Mouse (Mus musculus): ENCODE results near the gene Gpatch3.
A peak's percentile ranks its signal among the peaks of the same experiment; 100 is the strongest.

Gene Gpatch3

GRCm38 (mm10) chr4:133584059-133584951, 9.8 kb downstream of the Gpatch3 start, which contains the start of gene Gpn2:
Gene Gpn2, plus strand, starts transcription at chr4:133584362.
- DNase-seq (ENCODE audit: low spot score) = peak; percentile 83

GRCm38 (mm10) chr4:133592570-133592969, 18.0 kb downstream of the Gpatch3 start:
- DNase-seq (ENCODE audit: low spot score) = peak; percentile 62

DNA sequence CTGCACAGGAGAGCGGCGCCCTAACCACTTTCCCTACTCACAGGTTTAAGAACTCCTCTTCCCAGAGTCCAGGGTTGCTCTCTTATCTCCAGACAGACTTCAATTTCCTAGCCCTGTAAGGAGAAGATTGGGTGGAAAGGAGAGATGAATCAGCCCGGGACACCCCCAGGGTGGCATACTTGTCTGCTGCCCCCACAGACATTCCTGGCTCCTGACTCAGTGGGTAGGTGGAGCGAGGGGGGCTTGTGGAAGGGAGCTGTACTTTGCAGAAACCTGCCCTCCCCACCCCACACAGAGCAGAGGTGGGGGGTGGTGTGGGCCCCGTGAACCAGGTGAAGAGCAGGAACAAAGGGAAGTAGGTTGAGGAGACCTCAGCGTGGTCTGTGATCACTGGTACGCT, 21.0 kb downstream of the Gpatch3 start:
- DNase-seq (ENCODE audit: low spot score) = no peak

DNA sequence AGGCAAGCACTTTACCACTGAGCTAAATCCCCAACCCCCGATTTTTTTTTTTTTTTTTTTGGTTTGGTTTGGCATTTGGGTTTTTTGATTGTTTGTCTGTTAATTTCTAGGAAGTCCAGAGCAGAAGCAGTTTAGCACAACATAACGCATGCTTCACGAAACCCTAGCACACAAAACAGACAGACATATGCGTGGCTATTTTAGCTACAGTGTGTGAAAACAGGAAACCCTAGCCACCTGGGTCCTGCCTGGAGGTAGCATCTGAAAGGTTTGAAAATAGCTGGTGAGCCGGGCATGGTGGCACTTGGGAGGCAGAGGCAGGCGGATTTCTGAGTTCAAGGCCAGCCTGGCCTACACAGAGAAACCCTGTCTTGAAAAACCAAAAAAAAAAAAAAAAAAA, 21.5 kb downstream of the Gpatch3 start:
- no peak for DNase-seq (ENCODE audit: low spot score)

DNA sequence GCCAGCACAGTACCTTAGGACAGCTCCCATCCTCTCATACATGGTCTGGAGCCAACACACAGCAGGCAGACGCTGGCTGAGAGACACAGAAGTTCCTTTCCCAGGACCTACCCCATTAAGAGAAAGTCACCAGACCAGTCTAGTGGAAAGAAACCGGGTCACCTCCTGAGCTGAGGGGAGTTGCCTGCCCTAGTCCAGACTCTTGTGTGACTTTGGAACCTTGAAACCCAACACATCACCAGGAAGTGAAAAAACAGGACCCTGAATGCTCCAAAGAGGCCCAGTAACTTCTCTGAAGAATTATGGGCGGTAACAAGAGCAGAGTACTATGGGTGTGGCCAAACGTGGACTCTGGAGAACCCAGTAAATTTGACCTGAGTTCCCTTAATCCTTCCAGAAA, 24.1 kb downstream of the Gpatch3 start:
- DNase-seq (ENCODE audit: low spot score) = no peak

- no peak for DNase-seq (ENCODE audit: low spot score)
Measured at GRCm38 (mm10) chr4:133599116-133599515, 24.6 kb downstream of the Gpatch3 start.

DNA sequence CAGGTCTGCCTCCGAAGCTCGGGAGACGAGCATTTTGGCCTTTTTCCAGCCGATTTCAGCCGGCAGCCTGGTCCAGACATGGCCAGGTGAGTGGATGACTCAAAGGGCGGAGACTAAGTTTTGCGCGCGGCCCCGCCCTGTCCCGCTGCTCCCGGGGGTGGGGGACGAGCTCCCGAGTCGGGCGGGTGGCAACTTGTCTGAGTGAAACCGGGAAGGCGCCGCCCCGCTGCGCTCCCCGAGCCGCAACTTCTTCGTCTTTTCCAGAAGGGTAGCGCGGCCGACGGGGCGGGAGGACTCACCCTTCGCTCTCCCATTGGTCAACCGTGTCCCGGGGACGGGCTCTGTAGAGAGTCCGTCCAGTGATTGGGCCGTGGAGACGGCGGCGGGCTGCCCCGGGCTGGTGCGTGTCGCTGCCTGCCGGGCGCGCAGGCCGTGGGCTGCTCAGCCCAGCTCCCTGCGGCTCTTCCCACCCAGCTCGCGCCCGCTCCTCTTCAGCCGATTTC, 25.1 kb downstream of the Gpatch3 start:
- peak; percentile 74 for DNase-seq (ENCODE audit: low spot score)

DNA sequence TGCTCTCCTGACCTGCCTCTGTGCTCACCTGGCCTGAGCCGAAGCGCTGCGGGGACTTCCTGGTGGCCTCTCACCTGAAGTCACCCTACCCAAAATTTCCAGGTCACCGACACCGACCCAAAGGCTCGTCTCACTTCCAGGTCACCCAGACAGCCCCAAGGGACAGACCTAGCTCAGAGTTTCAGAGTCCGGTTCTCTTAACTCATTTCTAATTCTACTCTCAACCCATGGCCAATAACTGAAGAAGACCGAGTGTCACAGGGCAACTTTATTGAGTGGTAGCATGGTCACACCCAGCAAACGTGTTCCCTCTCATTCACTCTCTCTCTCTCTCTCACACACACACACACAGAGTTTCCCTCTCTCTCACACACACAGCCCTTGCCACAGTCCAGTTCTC, 25.8 kb downstream of the Gpatch3 start:
- DNase-seq (ENCODE audit: low spot score) = no peak

DNA sequence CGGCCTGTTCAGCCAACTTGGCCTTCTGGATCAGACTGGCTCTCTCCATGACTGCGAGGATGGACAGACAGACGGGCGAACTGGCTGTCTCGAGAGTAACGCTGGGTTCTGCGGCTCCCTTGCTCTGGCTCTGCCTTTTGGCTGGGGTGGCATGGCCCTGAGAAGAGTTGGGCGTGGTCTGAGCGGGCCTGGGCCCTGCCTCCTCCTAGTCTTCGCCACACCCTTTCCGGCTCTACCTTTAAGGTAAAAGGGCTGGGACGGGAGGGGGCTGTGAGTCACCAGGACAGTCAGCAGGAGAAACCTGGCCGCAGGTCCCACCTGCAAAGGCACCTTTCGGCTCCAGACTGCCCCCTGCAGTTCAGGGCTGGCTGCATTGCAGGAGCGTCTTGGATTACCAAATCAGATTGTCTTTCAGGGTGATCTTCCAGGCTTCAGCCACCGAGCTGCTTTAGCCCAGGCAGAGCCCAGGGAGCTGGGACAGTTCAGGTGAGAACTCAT, 27.2 kb downstream of the Gpatch3 start, which contains the start of gene Sfn:
Gene Sfn (minus strand): TSS at position 448 of the 498 bp plus-strand sequence.
- no peak for DNase-seq (ENCODE audit: low spot score)

GRCm38 (mm10) chr4:133603056-133603455, 28.5 kb downstream of the Gpatch3 start:
- DNase-seq (ENCODE audit: low spot score) = no peak

GRCm38 (mm10) chr4:133604175-133604574, 29.6 kb downstream of the Gpatch3 start:
- no peak for DNase-seq (ENCODE audit: low spot score)

- no peak for DNase-seq (ENCODE audit: low spot score)
Measured at GRCm38 (mm10) chr4:133604856-133605255, 30.3 kb downstream of the Gpatch3 start.

- no peak for DNase-seq (ENCODE audit: low spot score)
Measured at GRCm38 (mm10) chr4:133605330-133605729, 30.8 kb downstream of the Gpatch3 start.

GRCm38 (mm10) chr4:133607284-133607683, 32.7 kb downstream of the Gpatch3 start:
- DNase-seq (ENCODE audit: low spot score) = no peak

DNA sequence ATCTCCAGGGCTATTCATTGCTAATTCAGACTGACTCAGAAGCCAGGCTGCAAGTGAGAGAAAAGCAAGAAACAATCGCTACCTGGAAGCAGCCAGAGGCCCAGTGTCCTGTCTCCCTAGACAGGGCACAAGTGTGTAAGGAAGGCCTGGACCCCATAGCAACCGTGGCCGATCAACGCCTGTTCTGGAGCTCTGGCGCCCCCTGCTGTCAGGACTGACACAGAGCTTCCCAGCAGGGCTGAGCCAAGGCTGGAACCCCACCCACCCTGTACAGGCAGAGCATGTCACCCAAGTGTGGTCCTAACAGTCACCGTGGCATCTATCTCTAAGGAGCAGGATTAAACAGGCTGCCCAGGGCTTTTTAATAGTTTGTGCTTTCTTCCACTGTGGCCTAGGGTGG, 35.2 kb downstream of the Gpatch3 start:
- DNase-seq (ENCODE audit: low spot score) = peak; percentile 75

DNA sequence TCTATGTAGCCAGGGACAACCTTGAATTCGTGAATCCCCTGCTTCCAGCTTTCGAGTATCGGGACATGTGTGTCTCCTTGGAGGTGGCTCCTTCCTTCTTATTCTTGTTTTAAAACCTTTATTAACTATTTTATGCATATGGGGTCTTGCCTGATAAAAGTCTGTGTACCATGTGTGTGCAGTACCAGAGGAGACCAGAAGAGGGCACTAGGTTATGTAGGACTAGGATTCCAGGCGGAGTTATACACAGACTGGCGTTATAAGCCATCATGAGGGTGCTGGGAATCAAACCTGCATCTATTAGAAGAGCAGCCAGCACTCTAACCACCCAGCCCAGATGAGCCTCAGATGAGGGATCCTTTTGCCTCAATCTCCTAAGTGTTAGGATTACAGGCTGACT, 37.3 kb downstream of the Gpatch3 start:
- DNase-seq (ENCODE audit: low spot score) = no peak

GRCm38 (mm10) chr4:133612416-133612815, 37.9 kb downstream of the Gpatch3 start:
- no peak for DNase-seq (ENCODE audit: low spot score)

GRCm38 (mm10) chr4:133613026-133613425, 38.5 kb downstream of the Gpatch3 start:
- no peak for DNase-seq (ENCODE audit: low spot score)

GRCm38 (mm10) chr4:133613867-133614266, 39.3 kb downstream of the Gpatch3 start:
- no peak for DNase-seq (ENCODE audit: low spot score)

DNA sequence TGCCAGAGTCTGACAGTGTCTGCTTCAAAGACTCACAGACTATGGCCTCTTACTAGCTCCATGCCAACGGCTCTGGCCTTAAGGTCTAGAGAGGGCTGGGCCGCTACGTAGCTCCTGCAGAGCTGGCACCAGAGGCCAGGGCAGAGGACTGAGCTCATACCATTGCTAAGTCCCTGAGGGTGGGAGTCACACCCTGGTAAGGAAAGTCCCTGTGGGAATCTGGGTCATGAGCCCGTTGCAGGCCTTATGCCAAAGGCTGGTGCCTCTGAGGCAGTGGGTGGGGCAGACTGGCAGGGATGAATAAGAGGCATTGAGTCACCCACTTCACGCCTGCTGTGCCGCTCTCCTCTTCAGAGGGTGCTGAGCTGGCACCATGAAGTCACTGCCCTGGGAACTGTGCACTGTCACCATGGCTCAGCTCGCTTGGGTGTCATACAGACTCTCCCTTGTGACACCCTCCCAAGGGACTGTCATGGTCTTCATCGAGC, 39.8 kb downstream of the Gpatch3 start:
- peak; percentile 70 for DNase-seq (ENCODE audit: low spot score)

- DNase-seq (ENCODE audit: low spot score) = no peak
Measured at GRCm38 (mm10) chr4:133615416-133615815, 40.9 kb downstream of the Gpatch3 start.

GRCm38 (mm10) chr4:133617936-133618335, 43.4 kb downstream of the Gpatch3 start:
- DNase-seq (ENCODE audit: low spot score) = no peak

GRCm38 (mm10) chr4:133619473-133620136, 45.1 kb downstream of the Gpatch3 start:
- no peak for DNase-seq (ENCODE audit: low spot score)
